Mouse (Mus musculus): Measurements from ENCODE around the gene Vezf1. TPM values are rescaled to one million over a fixed set of nuclear protein-coding genes. Genes with fewer than 3 reads are reported as not detected.

Gene Vezf1
- polyA plus RNA-seq, 1 experiment: 21.4 TPM

DNA sequence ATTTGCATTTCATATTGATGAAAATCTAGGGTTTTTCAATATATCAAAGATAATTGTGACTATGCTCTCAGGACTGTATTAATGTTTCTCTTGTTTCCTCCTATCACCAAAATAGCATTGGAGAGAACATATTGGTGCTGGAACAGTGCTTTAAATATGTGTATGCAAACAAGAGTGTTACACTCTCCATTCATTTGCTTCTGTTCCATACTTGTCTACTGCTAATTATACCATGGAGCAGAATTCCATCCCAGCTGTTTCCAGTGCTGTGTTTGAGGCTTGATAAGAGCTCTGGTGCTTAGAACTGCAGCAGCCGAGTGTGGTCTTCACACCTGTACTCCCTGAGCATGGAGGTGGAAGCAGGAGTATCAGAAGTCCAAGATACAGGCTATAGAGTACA lies 8.3 kb downstream of the Vezf1 start:
- DNase-seq: no peak
- H3K4me1 ChIP-seq (ENCODE audit: control insufficient read depth, insufficient read depth, low read length): peaks cover 6% of the 10 kb centered on the region
- H3K27ac ChIP-seq (ENCODE audit: insufficient read depth, low read depth, low read length): no peak overlapping the region
- 71% methylated on average over 1 of the region's 1 CpGs for WGBS
- no peak overlapping the region for H3K4me3 ChIP-seq (ENCODE audit: insufficient read depth, low read depth, low read length)
- H3K27me3 ChIP-seq (replicated peaks; ENCODE audit: control insufficient read depth, insufficient read depth, low read length): no peaks in the 10 kb centered on the region
- TF ChIP-seq POLR2A (IDR thresholded peaks at IDR 0.05; ENCODE audit: low read depth, low read length): no peak
- no peak for TF ChIP-seq CTCF (conservative IDR thresholded peaks at IDR 0.05; ENCODE audit: insufficient read depth, insufficient read length, low read depth, low read length)
- peaks cover 8% of the 10 kb centered on the region for H3K36me3 ChIP-seq (ENCODE audit: control insufficient read depth, insufficient read depth, low read length)

DNA sequence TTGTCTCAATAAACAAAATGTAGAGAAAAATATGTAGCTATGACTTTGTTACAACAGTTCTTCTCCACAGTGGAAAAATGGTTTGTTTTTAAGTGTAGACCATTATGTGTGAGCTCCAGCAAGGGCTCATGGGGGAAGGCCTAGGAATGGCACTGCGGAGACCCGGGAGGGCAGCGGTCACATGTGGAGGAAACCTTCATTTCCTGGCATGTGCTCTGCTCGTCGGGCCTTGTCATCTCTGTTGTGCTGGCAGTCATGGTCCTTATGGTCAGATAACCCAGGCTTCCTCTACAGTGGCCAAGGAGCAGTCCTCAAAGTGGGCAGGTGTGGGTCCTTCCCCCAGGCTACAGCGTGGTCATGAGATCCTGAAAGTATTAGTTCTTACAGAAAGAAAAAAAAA lies 15.6 kb downstream of the Vezf1 start:
- H3K27ac ChIP-seq (ENCODE audit: insufficient read depth, low read depth, low read length): no peak overlapping the region
- peak; percentile 23 for DNase-seq
- no peaks in the 10 kb centered on the region for H3K27me3 ChIP-seq (replicated peaks; ENCODE audit: control insufficient read depth, insufficient read depth, low read length)
- WGBS: 64% methylated on average over 6 of the region's 6 CpGs
- peaks cover 4% of the 10 kb centered on the region; the same call in 1 of the 2 replicates for H3K4me1 ChIP-seq (ENCODE audit: control insufficient read depth, insufficient read depth, low read length)
- TF ChIP-seq CTCF (conservative IDR thresholded peaks at IDR 0.05; ENCODE audit: insufficient read depth, insufficient read length, low read depth, low read length) (no peak), POLR2A (IDR thresholded peaks at IDR 0.05; ENCODE audit: low read depth, low read length) (no peak)
- peaks cover 10% of the 10 kb centered on the region for H3K36me3 ChIP-seq (ENCODE audit: control insufficient read depth, insufficient read depth, low read length)
- H3K4me3 ChIP-seq (ENCODE audit: insufficient read depth, low read depth, low read length): no peak overlapping the region

DNA sequence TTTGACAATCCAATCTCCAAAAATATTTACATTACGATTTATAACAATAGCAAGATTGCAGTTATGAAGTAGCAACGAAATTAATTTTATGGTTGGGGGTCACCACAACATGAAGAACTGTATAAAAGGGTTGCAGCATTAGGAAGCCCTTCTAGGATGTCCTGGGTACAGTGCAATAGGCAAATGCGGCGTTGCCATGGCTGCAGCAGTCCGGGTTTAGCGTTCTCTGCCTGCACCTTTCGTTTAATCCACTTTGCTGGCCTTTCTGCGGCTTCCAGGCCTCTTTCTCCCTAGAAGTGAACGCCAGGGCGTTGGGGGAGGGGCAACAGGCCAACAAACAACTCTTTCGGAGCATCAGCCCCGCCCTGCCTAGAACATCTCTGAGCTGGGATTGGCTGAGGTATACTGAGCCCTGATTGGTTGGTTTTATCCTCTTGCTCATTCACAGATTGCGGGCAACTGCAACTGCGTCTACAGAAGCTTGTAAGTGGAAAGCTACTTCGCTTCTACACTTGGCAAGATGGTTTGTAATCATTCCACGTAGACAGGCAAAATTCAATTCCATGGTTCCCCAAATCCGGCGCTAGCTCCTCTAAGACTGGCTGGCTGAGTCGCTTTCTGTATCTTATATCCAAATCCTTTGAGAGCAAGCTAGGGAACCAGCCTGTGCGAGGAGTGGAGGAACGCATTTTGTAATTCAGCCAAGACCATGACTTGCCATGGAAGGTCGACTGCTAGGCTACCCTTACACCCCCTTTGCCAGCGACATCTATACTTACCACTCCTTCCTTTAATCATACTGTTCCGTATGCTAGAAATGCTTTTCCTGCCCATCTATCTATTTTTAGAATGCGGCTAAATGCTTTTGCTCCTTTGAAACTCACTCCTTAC lies 18.9 kb downstream of the Vezf1 start:
- Histone ChIP-seq H3K27me3 (replicated peaks; ENCODE audit: control insufficient read depth, insufficient read depth, low read length) (no peaks in the 10 kb centered on the region), H3K36me3 (ENCODE audit: control insufficient read depth, insufficient read depth, low read length) (peaks cover 3% of the 10 kb centered on the region; the same call in 1 of the 2 replicates), H3K4me1 (ENCODE audit: control insufficient read depth, insufficient read depth, low read length) (peaks cover 4% of the 10 kb centered on the region; the same call in 1 of the 2 replicates), H3K27ac (ENCODE audit: insufficient read depth, low read depth, low read length) (peak overlapping the region; percentile 12; the same call in 1 of the 2 replicates), H3K4me3 (ENCODE audit: insufficient read depth, low read depth, low read length) (peak overlapping the region; percentile 26)
- DNase-seq: peak; percentile 94
- WGBS: 10% methylated on average over 25 of the region's 25 CpGs
- no peak for TF ChIP-seq CTCF (conservative IDR thresholded peaks at IDR 0.05; ENCODE audit: insufficient read depth, insufficient read length, low read depth, low read length)
- TF ChIP-seq POLR2A (IDR thresholded peaks at IDR 0.05; ENCODE audit: low read depth, low read length): no peak

DNA sequence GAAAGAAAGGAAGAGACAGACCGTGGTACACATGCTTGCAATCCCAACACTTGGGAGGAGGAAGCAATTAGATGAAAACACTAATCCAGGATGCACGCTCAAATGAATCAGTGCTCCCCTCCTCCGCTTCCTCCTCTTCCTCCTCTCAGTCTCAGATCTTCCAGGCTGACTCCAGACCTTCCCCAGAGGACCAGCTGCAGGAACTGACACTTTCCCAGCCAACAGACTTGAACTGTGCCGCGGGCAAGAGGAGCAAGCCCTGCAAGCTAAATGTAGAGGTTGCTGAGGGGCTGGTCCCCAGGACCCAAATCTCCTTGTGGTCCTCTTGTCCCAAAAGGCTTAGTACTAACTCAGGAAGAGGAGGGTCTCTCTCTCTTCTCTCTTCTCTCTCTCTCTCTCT lies 21.1 kb downstream of the Vezf1 start:
- H3K4me3 ChIP-seq (ENCODE audit: insufficient read depth, low read depth, low read length): no peak overlapping the region

DNA sequence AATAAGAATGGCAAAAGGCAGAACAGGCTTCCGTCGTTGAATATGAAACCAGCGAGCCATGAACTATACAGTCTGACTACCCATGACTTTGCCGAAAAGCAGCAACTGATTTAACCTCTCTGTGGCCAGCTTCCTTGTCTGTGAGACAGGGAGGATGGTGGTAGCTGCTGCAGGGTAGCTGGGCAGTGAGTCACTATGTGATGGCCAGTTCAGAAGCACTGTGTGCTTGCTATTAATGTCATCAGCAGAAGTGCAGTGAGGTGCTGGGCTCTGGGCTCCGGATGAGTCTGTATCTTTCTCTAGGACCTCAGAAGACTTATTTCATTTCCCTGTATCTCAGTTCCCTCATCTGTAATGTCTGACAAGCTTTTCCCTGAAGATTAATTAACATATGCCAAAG lies 22.2 kb downstream of the Vezf1 start:
- DNase-seq: no peak
- TF ChIP-seq POLR2A (IDR thresholded peaks at IDR 0.05; ENCODE audit: low read depth, low read length) (no peak), CTCF (conservative IDR thresholded peaks at IDR 0.05; ENCODE audit: insufficient read depth, insufficient read length, low read depth, low read length) (no peak)
- no peaks in the 10 kb centered on the region for H3K27me3 ChIP-seq (replicated peaks; ENCODE audit: control insufficient read depth, insufficient read depth, low read length)
- H3K4me1 ChIP-seq (ENCODE audit: control insufficient read depth, insufficient read depth, low read length): peaks cover 4% of the 10 kb centered on the region; the same call in 1 of the 2 replicates
- H3K36me3 ChIP-seq (ENCODE audit: control insufficient read depth, insufficient read depth, low read length): no peaks in the 10 kb centered on the region
- no peak overlapping the region for H3K4me3 ChIP-seq (ENCODE audit: insufficient read depth, low read depth, low read length)
- no peak overlapping the region for H3K27ac ChIP-seq (ENCODE audit: insufficient read depth, low read depth, low read length)
- WGBS: 61% methylated on average over 5 of the region's 5 CpGs

More for the DNA sequence above, 21.1 kb downstream of the Vezf1 start:
- DNase-seq: no peak
- H3K36me3 ChIP-seq (ENCODE audit: control insufficient read depth, insufficient read depth, low read length): no peaks in the 10 kb centered on the region
- H3K4me1 ChIP-seq (ENCODE audit: control insufficient read depth, insufficient read depth, low read length): peaks cover 4% of the 10 kb centered on the region; the same call in 1 of the 2 replicates
- TF ChIP-seq POLR2A (IDR thresholded peaks at IDR 0.05; ENCODE audit: low read depth, low read length) (no peak), CTCF (conservative IDR thresholded peaks at IDR 0.05; ENCODE audit: insufficient read depth, insufficient read length, low read depth, low read length) (no peak)
- H3K27ac ChIP-seq (ENCODE audit: insufficient read depth, low read depth, low read length): 0 out of 2 replicates have a peak overlapping the region, but pooled peaks have one; percentile 32
- H3K27me3 ChIP-seq (replicated peaks; ENCODE audit: control insufficient read depth, insufficient read depth, low read length): no peaks in the 10 kb centered on the region
- 52% methylated on average over 5 of the region's 5 CpGs for WGBS

DNA sequence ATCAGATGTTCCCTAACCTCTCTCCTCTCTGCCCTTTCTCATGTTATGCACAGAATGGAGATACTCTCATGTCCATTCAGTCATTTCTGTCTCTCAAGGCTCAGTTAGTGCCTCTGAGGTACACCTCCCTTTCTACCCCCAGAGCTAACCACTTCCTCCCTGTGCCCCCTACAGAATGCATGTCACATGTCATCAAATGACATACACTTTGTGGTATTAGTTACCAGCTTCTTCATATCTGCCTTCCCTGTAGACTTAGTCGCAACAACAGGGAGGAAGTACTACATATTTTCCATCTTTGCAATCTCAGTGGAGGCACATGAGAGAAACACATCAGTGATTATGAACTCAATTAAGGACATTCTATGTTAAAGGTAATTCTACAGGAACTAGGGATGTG lies 23.9 kb downstream of the Vezf1 start:
- TF ChIP-seq POLR2A (IDR thresholded peaks at IDR 0.05; ENCODE audit: low read depth, low read length) (no peak), CTCF (conservative IDR thresholded peaks at IDR 0.05; ENCODE audit: insufficient read depth, insufficient read length, low read depth, low read length) (no peak)
- Histone ChIP-seq H3K4me1 (ENCODE audit: control insufficient read depth, insufficient read depth, low read length) (peaks cover 4% of the 10 kb centered on the region; the same call in 1 of the 2 replicates), H3K4me3 (ENCODE audit: insufficient read depth, low read depth, low read length) (no peak overlapping the region), H3K27me3 (replicated peaks; ENCODE audit: control insufficient read depth, insufficient read depth, low read length) (no peaks in the 10 kb centered on the region), H3K27ac (ENCODE audit: insufficient read depth, low read depth, low read length) (no peak overlapping the region), H3K36me3 (ENCODE audit: control insufficient read depth, insufficient read depth, low read length) (no peaks in the 10 kb centered on the region)
- 94% methylated on average over 1 of the region's 1 CpGs for WGBS
- DNase-seq: no peak

DNA sequence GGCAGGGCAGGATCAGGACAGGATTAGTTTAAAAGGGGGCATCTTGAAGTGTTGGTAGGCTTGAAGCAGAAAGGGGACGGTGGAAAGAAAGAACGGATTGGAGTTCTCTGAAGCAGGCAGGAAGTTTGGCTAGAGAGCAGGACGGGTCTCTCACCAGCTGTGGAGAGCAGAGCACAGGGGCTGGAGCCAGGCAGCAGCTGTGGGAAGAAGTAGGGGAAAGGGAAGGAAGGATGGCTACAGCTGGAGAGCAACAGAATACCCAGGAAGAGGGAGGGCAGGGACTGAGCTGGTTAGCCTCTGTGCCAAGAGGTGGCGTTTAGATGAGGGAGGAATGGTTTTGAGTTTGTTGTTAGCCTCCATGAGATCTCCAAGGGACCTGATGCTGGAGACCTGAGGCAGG lies 29.1 kb downstream of the Vezf1 start:
- TF ChIP-seq CTCF (conservative IDR thresholded peaks at IDR 0.05; ENCODE audit: insufficient read depth, insufficient read length, low read depth, low read length) (no peak), POLR2A (IDR thresholded peaks at IDR 0.05; ENCODE audit: low read depth, low read length) (no peak)
- no peaks in the 10 kb centered on the region; the same call in 1 of the 2 replicates for H3K4me1 ChIP-seq (ENCODE audit: control insufficient read depth, insufficient read depth, low read length)
- H3K27ac ChIP-seq (ENCODE audit: insufficient read depth, low read depth, low read length): no peak overlapping the region
- 30% methylated on average over 4 of the region's 4 CpGs for WGBS
- no peaks in the 10 kb centered on the region for H3K36me3 ChIP-seq (ENCODE audit: control insufficient read depth, insufficient read depth, low read length)
- H3K4me3 ChIP-seq (ENCODE audit: insufficient read depth, low read depth, low read length): no peak overlapping the region
- H3K27me3 ChIP-seq (replicated peaks; ENCODE audit: control insufficient read depth, insufficient read depth, low read length): no peaks in the 10 kb centered on the region
- DNase-seq: no peak

All from kidney, adult 2 months (tissue).